Mouse (Mus musculus) cerebellum, adult 9-10 months (tissue): ENCODE results near the gene Gabpb2.
"Not testable (repeated sequence)": the region's sequence is repeated elsewhere in the genome, so short reads cannot be mapped to it uniquely, and the experiment has no call there.

Experiments
- DNase-seq: peaks from one replicate; pipeline ENCODE4 v3.0.0; 2022

Gabpb2 gene

GRCm38 (mm10) chr3:95231298-95232221 lies 13.8 kb upstream of the Gabpb2 start, which contains the start of gene Mllt11:
TSS of gene Mllt11 (minus strand) at chr3:95232171.
- no peak for DNase-seq

GRCm38 (mm10) chr3:95230495-95231297 lies 13.0 kb upstream of the Gabpb2 start:
- no peak for DNase-seq

GRCm38 (mm10) chr3:95229781-95230494 lies 12.2 kb upstream of the Gabpb2 start:
- peak; percentile 62 for DNase-seq

- peak; percentile 81 for DNase-seq
Measured at GRCm38 (mm10) chr3:95228894-95229780, 11.4 kb upstream of the Gabpb2 start.

GRCm38 (mm10) chr3:95228148-95228893 lies 10.6 kb upstream of the Gabpb2 start, which contains the start of gene Cdc42se1:
TSS of gene Cdc42se1 (plus strand) at chr3:95228732.
- peak; percentile 82 for DNase-seq

DNA sequence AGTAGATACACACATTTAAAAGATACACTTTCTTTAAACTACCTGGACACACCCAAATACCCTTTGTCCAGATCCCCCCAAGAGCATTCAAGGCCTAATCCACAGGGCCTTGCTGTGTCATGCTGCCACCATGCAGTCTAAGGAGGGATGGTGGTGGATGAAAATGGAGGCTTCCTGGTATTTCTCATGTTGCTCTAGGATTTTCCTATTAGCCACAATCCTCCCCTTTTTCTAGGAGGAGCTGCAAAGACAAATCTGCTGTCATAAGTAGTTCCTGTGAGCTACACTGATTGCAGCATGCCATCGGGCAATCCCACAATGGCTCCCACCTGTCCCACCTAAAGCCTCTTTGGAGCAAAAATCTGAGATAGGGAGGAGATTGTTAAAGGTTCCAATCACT lies 9.5 kb upstream of the Gabpb2 start:
- DNase-seq, result peak; percentile 53

DNA sequence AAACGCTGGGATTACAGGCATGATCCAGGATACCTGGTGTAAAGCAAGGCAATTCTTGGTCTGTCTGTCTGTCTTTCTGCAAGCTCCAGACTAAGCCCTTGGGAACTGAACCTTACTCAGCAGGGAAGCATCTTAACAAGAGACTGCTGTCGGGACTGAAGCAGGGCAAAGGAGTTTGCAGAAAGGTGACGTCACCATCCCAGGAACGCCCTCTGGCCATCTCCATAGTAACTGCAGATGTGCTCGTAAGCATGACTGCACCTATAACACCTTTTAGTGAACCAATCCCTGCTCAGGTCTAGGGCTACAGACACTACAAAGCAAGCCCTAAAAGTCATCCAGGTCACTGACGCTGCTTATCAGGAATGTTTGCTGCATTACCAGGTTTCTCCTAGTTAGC lies 6.6 kb upstream of the Gabpb2 start:
- peak; percentile 47 for DNase-seq

DNA sequence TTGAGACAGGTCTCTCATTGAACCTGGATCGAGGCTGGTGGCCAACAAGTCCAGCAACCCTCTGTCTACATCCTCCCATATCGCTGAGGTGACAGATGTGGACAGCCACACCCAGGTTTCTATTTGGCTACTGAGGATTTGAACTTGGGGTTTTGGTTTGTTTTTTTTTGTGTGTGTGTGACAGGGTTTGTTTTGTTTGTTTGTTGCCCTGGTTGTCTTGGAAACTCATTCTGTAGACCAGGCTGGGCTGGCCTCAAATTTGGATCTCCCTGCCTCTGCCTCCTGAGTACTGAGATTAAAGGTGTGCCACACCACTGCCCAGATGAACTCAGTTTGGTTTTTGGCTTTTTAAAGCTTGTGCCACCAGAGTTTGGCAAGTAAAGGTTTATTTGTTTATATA lies 5.3 kb upstream of the Gabpb2 start:
- DNase-seq, result no peak

DNA sequence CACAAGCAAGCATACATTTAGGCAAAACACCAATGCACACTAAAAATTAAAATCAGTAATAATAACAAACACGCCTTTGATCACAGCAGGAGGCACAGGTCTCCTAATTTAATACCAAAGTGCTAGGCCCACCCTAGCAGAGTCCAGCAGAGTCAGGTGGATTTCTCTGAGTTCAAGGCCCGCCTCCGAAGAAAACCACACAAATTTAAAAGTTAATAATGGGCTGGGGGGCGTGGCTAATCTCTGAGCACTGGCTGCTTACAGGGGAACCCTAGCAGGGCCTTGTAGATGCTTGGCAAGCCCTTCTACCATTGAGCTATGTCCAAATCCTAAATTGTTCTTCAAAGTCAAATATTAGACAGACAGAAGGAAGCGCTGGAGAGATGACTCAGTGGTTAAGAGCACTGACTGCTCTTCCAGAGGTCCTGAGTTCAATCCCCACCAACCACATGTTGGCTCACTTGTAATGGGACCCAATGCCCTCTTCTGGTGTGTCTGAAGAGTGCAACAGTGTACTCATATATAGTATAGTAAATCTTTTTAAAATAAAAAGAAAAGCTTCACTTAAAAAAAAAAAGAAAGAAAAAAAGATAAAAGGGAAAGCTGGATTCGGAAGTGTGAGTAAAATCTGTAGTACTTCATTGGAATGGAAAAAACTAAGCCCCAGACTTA lies 886 bp upstream of the Gabpb2 start:
- peak; percentile 66 for DNase-seq

DNA sequence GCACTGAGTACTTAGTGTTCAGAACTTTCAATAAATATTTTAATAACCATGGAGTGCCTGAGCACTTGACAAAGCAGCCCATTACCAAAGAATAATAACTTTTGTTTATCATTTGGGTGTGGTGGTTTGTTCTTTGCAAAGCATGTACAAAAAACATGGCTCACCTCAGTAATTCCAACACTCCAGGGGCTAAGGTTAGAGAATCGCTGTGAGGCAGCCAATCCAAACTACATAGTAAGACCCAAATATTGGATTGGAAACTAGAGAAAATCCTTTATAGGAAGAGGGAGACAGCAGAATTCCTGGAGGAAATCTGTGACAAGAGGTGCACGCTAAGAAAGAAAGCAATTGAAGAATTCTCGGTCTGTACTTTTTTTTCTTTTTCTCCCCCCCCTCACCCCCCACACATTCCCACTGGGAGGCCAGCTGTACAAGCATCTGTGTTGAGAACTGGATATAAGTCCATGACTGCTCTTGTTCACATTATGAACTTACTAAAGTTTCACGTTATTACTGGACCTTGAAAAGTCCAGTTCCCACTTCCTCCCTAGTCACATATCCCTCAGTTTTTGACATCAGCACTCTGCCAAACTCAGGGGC lies 961 bp downstream of the Gabpb2 start:
- DNase-seq, result peak; percentile 38

- no peak for DNase-seq
Measured at GRCm38 (mm10) chr3:95213609-95213975, 4.1 kb downstream of the Gabpb2 start.

DNA sequence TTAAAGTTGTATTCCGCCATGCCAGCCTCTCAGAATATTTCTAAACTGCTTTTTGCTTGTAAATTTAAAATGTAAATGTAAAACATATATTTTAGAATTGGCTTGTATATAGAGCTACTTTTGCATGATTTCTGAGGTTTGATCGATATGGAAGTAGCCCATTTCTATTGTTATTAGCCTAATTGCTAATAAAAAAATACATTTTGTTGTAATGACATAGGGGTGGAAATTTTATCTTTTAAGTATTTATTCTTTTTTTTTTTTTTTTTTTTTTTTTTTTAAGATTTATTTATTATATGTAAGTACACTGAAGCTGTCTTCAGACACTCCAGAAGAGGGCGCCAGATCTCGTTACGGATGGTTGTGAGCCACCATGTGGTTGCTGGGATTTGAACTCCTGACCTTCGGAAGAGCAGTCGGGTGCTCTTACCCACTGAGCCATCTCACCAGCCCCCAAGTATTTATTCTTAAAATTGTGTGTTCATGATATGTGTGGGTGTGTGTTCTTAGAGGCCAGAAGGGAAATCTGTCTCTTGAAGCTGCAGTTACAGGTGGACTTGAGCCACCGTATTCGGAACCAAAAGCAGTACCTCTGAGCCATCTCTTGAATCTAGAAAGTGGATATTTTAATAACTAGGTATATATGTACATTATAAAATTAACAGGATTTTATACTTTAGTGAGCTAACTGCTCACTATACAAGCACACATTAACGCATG lies 4.7 kb downstream of the Gabpb2 start:
- not testable (repeated sequence) for DNase-seq

GRCm38 (mm10) chr3:95210585-95210984 lies 7.1 kb downstream of the Gabpb2 start:
- no peak for DNase-seq

GRCm38 (mm10) chr3:95208286-95208685 lies 9.4 kb downstream of the Gabpb2 start:
- DNase-seq, result no peak

DNA sequence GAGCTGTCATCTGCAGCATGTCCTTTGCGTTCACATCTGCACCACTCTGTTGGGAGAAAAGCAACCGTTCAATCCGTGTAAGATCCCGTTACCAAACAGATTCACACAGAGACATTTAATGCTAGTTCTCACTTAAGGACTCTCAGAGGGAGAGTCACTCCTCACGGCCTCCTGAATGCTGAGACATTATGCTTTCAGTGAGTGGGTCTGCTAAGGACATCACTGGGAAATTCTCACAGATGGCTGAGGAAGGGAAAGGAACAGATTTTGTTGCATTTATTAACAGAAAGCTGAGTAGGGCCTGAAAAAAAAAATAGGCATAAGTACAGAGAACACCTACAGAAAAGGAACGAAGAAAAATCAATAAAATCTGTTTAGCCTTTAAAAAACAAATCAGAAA lies 13.8 kb downstream of the Gabpb2 start:
- DNase-seq, result no peak

GRCm38 (mm10) chr3:95200562-95200961 lies 17.2 kb downstream of the Gabpb2 start:
- no peak for DNase-seq

GRCm38 (mm10) chr3:95200132-95200531 lies 17.6 kb downstream of the Gabpb2 start:
- DNase-seq, result no peak

DNA sequence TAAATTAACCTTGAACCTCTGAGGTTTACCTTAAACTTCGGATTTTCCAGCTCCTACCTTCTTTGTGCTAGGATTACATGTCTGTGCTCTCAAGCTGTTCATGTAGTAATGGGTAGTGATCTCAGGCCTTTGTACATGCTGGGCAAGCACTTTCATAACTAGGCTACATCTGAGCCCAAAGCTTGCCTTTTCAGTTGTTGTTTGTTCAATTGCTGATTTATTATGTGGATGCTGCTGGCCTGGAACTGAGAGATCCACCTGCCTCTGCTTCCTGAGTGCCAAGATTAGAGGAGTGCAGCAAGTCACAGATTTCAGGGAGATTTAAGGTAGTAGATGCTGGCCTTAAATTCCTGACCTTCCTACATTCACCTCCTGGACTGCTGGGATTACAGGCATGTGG lies 18.6 kb downstream of the Gabpb2 start:
- no peak for DNase-seq

- DNase-seq, result no peak
Measured at GRCm38 (mm10) chr3:95195772-95196171, 21.9 kb downstream of the Gabpb2 start.

- DNase-seq, result peak; percentile 68
Measured at GRCm38 (mm10) chr3:95194721-95195135, 23.0 kb downstream of the Gabpb2 start.
